Mouse (Mus musculus): ENCODE data around the gene Olfr273.
"Not testable (repeated sequence)": the region's sequence is repeated elsewhere in the genome, so short reads cannot be mapped to it uniquely, and the experiment has no call there.

Gene Olfr273

DNA sequence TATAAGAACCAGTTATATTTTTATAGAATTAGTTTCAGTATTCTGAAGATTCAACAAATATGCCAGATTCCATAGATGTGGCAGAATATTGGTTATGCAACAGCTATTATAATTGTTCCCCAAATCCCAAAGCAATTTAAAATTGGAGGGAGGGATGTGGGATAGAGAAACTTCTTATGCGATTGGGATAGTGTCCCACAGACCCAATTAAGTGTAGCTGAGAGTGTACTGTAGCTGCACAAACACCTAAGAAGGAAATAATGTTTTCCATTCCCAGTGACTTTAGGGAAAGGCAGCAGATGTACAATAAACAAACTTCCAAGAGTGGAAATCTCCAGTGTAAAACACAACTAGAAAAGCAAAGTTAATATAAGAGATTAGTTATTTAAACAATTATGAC lies at the start of gene Olfr273:
Gene Olfr273 (minus strand): TSS at position 101 of the 400 bp plus-strand sequence.
- DNase-seq (ENCODE audit: low read depth, low spot score) = no peak

DNA sequence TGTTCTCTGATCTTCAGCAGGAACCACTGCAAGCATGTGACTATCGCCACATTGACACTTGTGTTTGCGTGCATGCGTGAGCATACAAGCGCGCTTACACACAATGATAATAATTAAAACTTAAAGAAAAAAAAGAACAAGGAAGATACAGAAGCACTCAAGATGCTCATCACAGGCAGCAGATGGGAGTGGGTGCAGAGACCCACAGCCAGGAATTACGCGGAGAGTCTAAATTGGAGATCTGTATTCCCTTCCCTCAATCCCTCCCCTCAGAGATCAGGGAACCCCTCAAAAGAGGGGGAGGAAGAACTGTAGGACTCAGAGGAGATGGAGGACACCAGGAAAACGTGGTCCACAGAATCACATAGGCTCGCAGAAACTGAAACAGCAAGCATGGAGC lies 5.1 kb upstream of the Olfr273 start:
- DNase-seq (ENCODE audit: low read depth, low spot score) = no peak

- DNase-seq (ENCODE audit: low read depth, low spot score) = no peak
Observed at GRCm38 (mm10) chr4:52849672-52850071, 9.4 kb downstream of the Olfr273 start.

DNA sequence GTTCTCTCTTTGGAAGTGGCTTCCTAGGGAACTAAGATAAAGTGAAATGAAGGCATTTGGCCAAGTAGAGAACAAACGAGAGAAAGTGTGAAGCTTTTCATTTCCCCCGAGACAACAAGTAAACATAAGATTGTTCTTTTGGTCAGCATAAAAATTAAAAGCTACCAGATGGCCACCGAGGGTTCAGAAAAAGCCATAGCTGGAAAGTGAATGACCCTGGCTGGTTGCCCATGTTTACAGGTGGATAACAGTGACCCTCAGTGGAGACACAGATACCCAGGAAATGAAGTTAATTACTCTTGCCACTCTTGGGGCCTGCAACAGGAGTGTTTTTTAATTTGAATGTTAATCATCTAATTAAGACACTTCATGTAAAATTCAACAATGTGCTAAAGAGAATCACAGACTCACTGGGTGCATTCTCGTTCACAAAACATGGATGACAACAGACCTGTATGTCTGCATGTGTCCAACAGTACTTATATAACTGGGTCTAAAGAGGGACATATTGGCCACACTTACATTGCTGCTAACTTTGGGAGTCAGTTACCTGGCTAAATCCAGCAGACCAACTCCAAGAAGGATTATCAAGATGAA lies 9.9 kb downstream of the Olfr273 start:
- no peak for DNase-seq (ENCODE audit: low read depth, low spot score)

- DNase-seq (ENCODE audit: low read depth, low spot score) = not testable (repeated sequence)
Observed at GRCm38 (mm10) chr4:52845411-52845810, 13.6 kb downstream of the Olfr273 start.

DNA sequence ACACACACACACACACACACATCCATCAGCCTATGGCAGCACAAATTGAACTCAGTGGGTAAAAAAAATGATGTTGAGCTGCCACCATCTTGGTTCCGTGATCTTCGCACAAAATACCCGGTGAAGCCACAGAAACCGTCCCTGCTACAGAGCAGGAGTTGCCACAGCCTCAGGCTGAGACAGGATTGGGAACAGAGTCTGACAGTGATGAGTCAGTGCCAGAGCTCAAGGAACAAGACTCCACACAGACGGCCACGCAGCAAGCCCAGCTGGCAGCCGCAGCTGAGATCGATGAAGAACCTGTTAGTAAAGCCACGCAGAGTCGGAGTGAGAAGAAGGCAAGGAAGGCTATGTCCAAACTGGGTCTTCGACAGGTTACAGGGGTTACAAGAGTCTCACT lies 37.7 kb downstream of the Olfr273 start:
- DNase-seq (ENCODE audit: low read depth, low spot score) = no peak

GRCm38 (mm10) chr4:52814304-52814703 lies 44.7 kb downstream of the Olfr273 start, which contains the start of gene Olfr275:
Gene Olfr275 (plus strand): TSS chr4:52814604.
- no peak for DNase-seq (ENCODE audit: low read depth, low spot score)

GRCm38 (mm10) chr4:52811871-52812270 lies 47.2 kb downstream of the Olfr273 start:
- no peak for DNase-seq (ENCODE audit: low read depth, low spot score)
